Mouse (Mus musculus): ENCODE data around the gene Tsx. TPM values are rescaled to one million over a fixed set of nuclear protein-coding genes. Genes with fewer than 3 reads are reported as not detected.

Gene Tsx
- 0.59 TPM for polyA plus RNA-seq (2014; fragmentation: Illumina TruSeq; extraction: RNeasy Lipid Tissue Mini Kit (QIAGEN cat#74804); ENCODE audit: low replicate concordance)

GRCm38 (mm10) chrX:103414167-103414566 is at the start of gene Tsx:
Gene Tsx, plus strand, starts transcription at chrX:103414467.

GRCm38 (mm10) chrX:103421710-103422109 is 7.4 kb downstream of the Tsx start, which contains the start of gene Gm26992:
Gene Gm26992, plus strand, starts transcription at chrX:103422010.

Other genes with a start within 250 kb of the Tsx start
- gene Nap1l2, start 227.8 kb upstream of the Tsx start, polyA plus RNA-seq (2014; fragmentation: Illumina TruSeq; extraction: RNeasy Lipid Tissue Mini Kit (QIAGEN cat#74804); ENCODE audit: low replicate concordance): 1.0 TPM
- not detected for gene Cdx4, start 93.1 kb upstream of the Tsx start, polyA plus RNA-seq (2014; fragmentation: Illumina TruSeq; extraction: RNeasy Lipid Tissue Mini Kit (QIAGEN cat#74804); ENCODE audit: low replicate concordance)
- gene Chic1, start 58.0 kb upstream of the Tsx start, polyA plus RNA-seq (2014; fragmentation: Illumina TruSeq; extraction: RNeasy Lipid Tissue Mini Kit (QIAGEN cat#74804); ENCODE audit: low replicate concordance): 8.6 TPM
- not detected for gene Gm26992, start 7.5 kb downstream of the Tsx start, polyA plus RNA-seq (2014; fragmentation: Illumina TruSeq; extraction: RNeasy Lipid Tissue Mini Kit (QIAGEN cat#74804); ENCODE audit: low replicate concordance)
- not detected for gene Zcchc13, start 216.1 kb downstream of the Tsx start, polyA plus RNA-seq (2014; fragmentation: Illumina TruSeq; extraction: RNeasy Lipid Tissue Mini Kit (QIAGEN cat#74804); ENCODE audit: low replicate concordance)

All from small intestine, adult 10 weeks (tissue).